26 mouse cellular contexts compared by ENCODE assay signal in genomic region chr1:167448598-167448997, GRCm38 (mm10). TPM values are rescaled to one million over a fixed set of nuclear protein-coding genes. Genes with fewer than 3 reads are reported as not detected.
A peak's percentile ranks its signal among the peaks of the same experiment; 100 is the strongest.
DNase-seq lines count a peak whose midpoint lies in the region; ATAC-seq and TF ChIP-seq lines count a peak whose summit lies in the region.
"Had no signal": no experiment of that assay in that cellular context is flagged by ENCODE, and none has a peak within 500 bp of the region (broad histone marks: within the 10 kb centered on the region; RNA-seq: fewer than 3 reads in every experiment).

No protein-coding gene starts in this region.

- no peak overlapping the region for H3K4me2 ChIP-seq in forebrain, embryonic 13.5 days
- H3K4me2 ChIP-seq in forebrain, embryonic 11.5 days (ENCODE audit: low read depth, low read length, severe bottlenecking): no peak overlapping the region
- no peak overlapping the region for H3K4me2 ChIP-seq in hindbrain, embryonic 13.5 days
- H3K4me2 ChIP-seq: embryonic facial prominence, embryonic 13.5 days had no signal

- H3K36me3 ChIP-seq in forebrain, embryonic 13.5 days (ENCODE audit: poor library complexity, severe bottlenecking): no peaks in the 10 kb centered on the region
- no peaks in the 10 kb centered on the region for H3K36me3 ChIP-seq in forebrain, embryonic 11.5 days (ENCODE audit: control insufficient read depth, insufficient read depth, low read length)
- no peaks in the 10 kb centered on the region for H3K36me3 ChIP-seq in E14TG2a.4 (ENCODE audit: insufficient read depth, low read length)
- no peaks in the 10 kb centered on the region for H3K36me3 ChIP-seq in hindbrain, embryonic 13.5 days
- H3K36me3 ChIP-seq: embryonic facial prominence, embryonic 13.5 days had no signal

- no peak overlapping the region for H3K4me3 ChIP-seq in forebrain, embryonic 13.5 days
- no peak overlapping the region for H3K4me3 ChIP-seq in forebrain, embryonic 11.5 days (ENCODE audit: low read depth, low read length)
- 0 out of 2 replicates have a peak overlapping the region, but pooled peaks have one; percentile 37 for H3K4me3 ChIP-seq in E14TG2a.4 (replicated peaks; ENCODE audit: low read length)
- no peak overlapping the region for H3K4me3 ChIP-seq in hindbrain, embryonic 13.5 days
- H3K4me3 ChIP-seq: embryonic facial prominence, embryonic 13.5 days had no signal

- no peaks in the 10 kb centered on the region for H3K9me3 ChIP-seq in forebrain, embryonic 13.5 days (replicated peaks)
- no peaks in the 10 kb centered on the region for H3K9me3 ChIP-seq in forebrain, embryonic 11.5 days (ENCODE audit: control insufficient read depth, low read length)
- H3K9me3 ChIP-seq in E14TG2a.4 (ENCODE audit: low read length): peaks cover 4% of the 10 kb centered on the region; the same call in 1 of the 2 replicates
- H3K9me3 ChIP-seq in hindbrain, embryonic 13.5 days: no peaks in the 10 kb centered on the region
- H3K9me3 ChIP-seq: embryonic facial prominence, embryonic 13.5 days had no signal

- DNase-seq in forebrain, embryonic 11.5 days (ENCODE audit: low spot score): no peak
- DNase-seq in brain, adult 2 months (ENCODE audit: low read depth, low spot score): peak; percentile 79
- no peak for DNase-seq in layer of hippocampus, postnatal 10 days (ENCODE audit: low spot score in 2 of 2)
- DNase-seq in cerebellum, adult 9-10 months: no peak
- DNase-seq: cerebellum, adult 11 months; gastrocnemius, postnatal 10 days; kidney, adult 8-10 months; kidney, postnatal 4 days; liver; liver, postnatal 0 days; lung, postnatal 14 days; thymus, adult 2 months had no signal

- WGBS in forebrain, embryonic 13.5 days: 25% methylated on average over 7 of the region's 7 CpGs
- 36% methylated on average over 7 of the region's 7 CpGs for WGBS in forebrain, embryonic 11.5 days
- WGBS in hindbrain, embryonic 13.5 days: 24% methylated on average over 7 of the region's 7 CpGs

- no peak overlapping the region for H3K9ac ChIP-seq in forebrain, embryonic 13.5 days
- H3K9ac ChIP-seq in forebrain, embryonic 11.5 days (ENCODE audit: low read length): no peak overlapping the region
- no peak overlapping the region for H3K9ac ChIP-seq in hindbrain, embryonic 13.5 days
- H3K9ac ChIP-seq: embryonic facial prominence, embryonic 13.5 days; liver, postnatal 0 days had no signal

- H3K27ac ChIP-seq in forebrain, embryonic 13.5 days: peak overlapping the region; percentile 65; the same call in 1 of the 2 replicates
- H3K27ac ChIP-seq in forebrain, embryonic 11.5 days (ENCODE audit: low read depth, low read length): no peak overlapping the region
- H3K27ac ChIP-seq in hindbrain, embryonic 13.5 days: no peak overlapping the region
- H3K27ac ChIP-seq: embryonic facial prominence, embryonic 13.5 days had no signal

- H3K4me1 ChIP-seq in forebrain, embryonic 13.5 days: peaks cover 2% of the 10 kb centered on the region; the same call in 1 of the 2 replicates
- no peaks in the 10 kb centered on the region for H3K4me1 ChIP-seq in forebrain, embryonic 11.5 days (replicated peaks; ENCODE audit: control insufficient read depth, insufficient read depth, low read length)
- peaks cover 37% of the 10 kb centered on the region for H3K4me1 ChIP-seq in E14TG2a.4 (replicated peaks; ENCODE audit: low read depth, low read length)
- peaks cover 12% of the 10 kb centered on the region; the same call in 1 of the 2 replicates for H3K4me1 ChIP-seq in hindbrain, embryonic 13.5 days (replicated peaks)
- H3K4me1 ChIP-seq: embryonic facial prominence, embryonic 13.5 days had no signal

- no peak for TF ChIP-seq CTCF in E14TG2a.4 (conservative IDR thresholded peaks at IDR 0.05; ENCODE audit: low read length)

- H3K27me3 ChIP-seq in forebrain, embryonic 13.5 days: no peaks in the 10 kb centered on the region
- no peaks in the 10 kb centered on the region for H3K27me3 ChIP-seq in forebrain, embryonic 11.5 days (ENCODE audit: control insufficient read depth, insufficient read depth, low read length)
- H3K27me3 ChIP-seq in E14TG2a.4 (ENCODE audit: insufficient read depth, low read length): peaks cover 68% of the 10 kb centered on the region
- no peaks in the 10 kb centered on the region for H3K27me3 ChIP-seq in hindbrain, embryonic 13.5 days
- H3K27me3 ChIP-seq: embryonic facial prominence, embryonic 13.5 days had no signal

- ATAC-seq in forebrain, embryonic 13.5 days: peak; percentile 87
- ATAC-seq in forebrain, embryonic 11.5 days (replicated peaks; ENCODE audit: low FRiP score): no peak
- 0 out of 2 replicates have a peak, but pooled peaks have one; percentile 46 for ATAC-seq in hindbrain, embryonic 13.5 days (ENCODE audit: low FRiP score)
- no peak for ATAC-seq in frontal cortex, adult (ENCODE audit: low TSS enrichment)
- ATAC-seq: inflammation-experienced regulatory T-cells, adult 6 months; liver, postnatal 0 days; Patski had no signal

RNA-seq across cellular contexts. Expression of gene Lrrc52, which starts 18.0 kb away (rescaled TPM):
- not detected in 2 replicates for polyA plus RNA-seq in forebrain, embryonic 13.5 days (2015; fragmentation: Nextera tagmentation; extraction: Ambion mirVana)
- polyA plus RNA-seq in forebrain, embryonic 11.5 days (2014; fragmentation: Nextera tagmentation; extraction: Ambion mirVana): not detected in 2 replicates
- polyA plus RNA-seq in hindbrain, embryonic 13.5 days (2015; fragmentation: Nextera tagmentation; extraction: Ambion mirVana): not detected in 2 replicates
- not detected for total RNA-seq in layer of hippocampus, postnatal 10 days (2021)
- total RNA-seq: CH12.LX; layer of hippocampus, postnatal 25 days; left cerebral cortex, postnatal 36 days; midbrain, postnatal 0 days had no signal
- polyA plus RNA-seq: embryonic facial prominence, embryonic 13.5 days; inflammation-experienced regulatory T-cells, adult 6 months; liver, postnatal 0 days; midbrain, postnatal 0 days; neural tube, embryonic 11.5 days; Patski; small intestine, adult 2 months; stomach, embryonic 14.5 days; thymus, adult 2 months had no signal

RNA-seq across cellular contexts. Expression of gene Mgst3, which starts 55.0 kb away (rescaled TPM):
- 59.2 and 59.3 TPM in 2 replicates for polyA plus RNA-seq in forebrain, embryonic 13.5 days (2015; fragmentation: Nextera tagmentation; extraction: Ambion mirVana)
- polyA plus RNA-seq in forebrain, embryonic 11.5 days (2014; fragmentation: Nextera tagmentation; extraction: Ambion mirVana): 51.8 and 54.0 TPM in 2 replicates
- polyA plus RNA-seq in hindbrain, embryonic 13.5 days (2015; fragmentation: Nextera tagmentation; extraction: Ambion mirVana): 105 and 108 TPM in 2 replicates
- 100 to 1,000 TPM; 127 to 141 TPM for total RNA-seq in layer of hippocampus, postnatal 10 days (2021)

Comparison
In these comparisons a context has a peak if more than half of its experiments do, and no peak if none do; other contexts are left out.
1. ATAC-seq: peak in forebrain, embryonic 13.5 days (single experiment) and hindbrain, embryonic 13.5 days (single experiment); none in forebrain, embryonic 11.5 days (single experiment) and frontal cortex, adult (single experiment).